Mouse (Mus musculus): ENCODE results near the gene 4930467E23Rik. TPM values are rescaled to one million over a fixed set of nuclear protein-coding genes. Genes with fewer than 3 reads are reported as not detected.
"Not testable (repeated sequence)": the region's sequence is repeated elsewhere in the genome, so short reads cannot be mapped to it uniquely, and the experiment has no call there.

4930467E23Rik gene
- polyA plus RNA-seq, 1 experiment from 2014 or later: not detected

- ATAC-seq (ENCODE audit: insufficient read depth): peak; percentile 47
- H3K9me3 ChIP-seq (replicated peaks); H3K27me3 ChIP-seq; H3K4me1 ChIP-seq (replicated peaks); H3K36me3 ChIP-seq (replicated peaks); H3K9ac ChIP-seq; H3K4me3 ChIP-seq (replicated peaks); H3K4me2 ChIP-seq; H3K27ac ChIP-seq (replicated peaks): not testable (repeated sequence)
- 30% methylated on average over 13 of the region's 13 CpGs for WGBS (ENCODE audit: insufficient replicate concordance)
These were observed 26.2 kb upstream of the 4930467E23Rik start for GRCm38 (mm10) chr8:19702972-19703709.

GRCm38 (mm10) chr8:19703906-19704305 is 25.5 kb upstream of the 4930467E23Rik start:
- H3K9me3 ChIP-seq (replicated peaks); H3K27me3 ChIP-seq; H3K27ac ChIP-seq (replicated peaks); H3K4me3 ChIP-seq (replicated peaks); ATAC-seq (ENCODE audit: insufficient read depth); H3K4me1 ChIP-seq (replicated peaks); H3K4me2 ChIP-seq; H3K9ac ChIP-seq; H3K36me3 ChIP-seq (replicated peaks): not testable (repeated sequence)

GRCm38 (mm10) chr8:19704441-19705215 is 24.7 kb upstream of the 4930467E23Rik start:
- H3K4me3 ChIP-seq (replicated peaks); H3K9ac ChIP-seq; H3K9me3 ChIP-seq (replicated peaks); ATAC-seq (ENCODE audit: insufficient read depth); H3K36me3 ChIP-seq (replicated peaks); H3K4me1 ChIP-seq (replicated peaks); H3K4me2 ChIP-seq; H3K27ac ChIP-seq (replicated peaks); H3K27me3 ChIP-seq: not testable (repeated sequence)
- 26% methylated on average over 4 of the region's 4 CpGs for WGBS (ENCODE audit: insufficient replicate concordance)

GRCm38 (mm10) chr8:19705216-19705600 is 24.2 kb upstream of the 4930467E23Rik start:
- H3K9me3 ChIP-seq (replicated peaks); H3K27ac ChIP-seq (replicated peaks); H3K4me2 ChIP-seq; H3K27me3 ChIP-seq; H3K4me3 ChIP-seq (replicated peaks); H3K36me3 ChIP-seq (replicated peaks); H3K9ac ChIP-seq; H3K4me1 ChIP-seq (replicated peaks); ATAC-seq (ENCODE audit: insufficient read depth): not testable (repeated sequence)
- 63% methylated on average over 9 of the region's 9 CpGs for WGBS (ENCODE audit: insufficient replicate concordance)

- H3K9me3 ChIP-seq (replicated peaks); H3K9ac ChIP-seq; H3K27me3 ChIP-seq; H3K4me2 ChIP-seq; ATAC-seq (ENCODE audit: insufficient read depth); H3K4me3 ChIP-seq (replicated peaks); H3K27ac ChIP-seq (replicated peaks); H3K36me3 ChIP-seq (replicated peaks); H3K4me1 ChIP-seq (replicated peaks): not testable (repeated sequence)
- WGBS (ENCODE audit: insufficient replicate concordance): 57% methylated on average over 4 of the region's 4 CpGs
These were observed 23.2 kb upstream of the 4930467E23Rik start for GRCm38 (mm10) chr8:19706101-19706725.

GRCm38 (mm10) chr8:19706918-19707760 is 22.2 kb upstream of the 4930467E23Rik start:
- H3K27me3 ChIP-seq; H3K9me3 ChIP-seq (replicated peaks); ATAC-seq (ENCODE audit: insufficient read depth); H3K4me3 ChIP-seq (replicated peaks); H3K4me1 ChIP-seq (replicated peaks); H3K4me2 ChIP-seq; H3K9ac ChIP-seq; H3K27ac ChIP-seq (replicated peaks); H3K36me3 ChIP-seq (replicated peaks): not testable (repeated sequence)
- 49% methylated on average over 7 of the region's 7 CpGs for WGBS (ENCODE audit: insufficient replicate concordance)

GRCm38 (mm10) chr8:19707761-19708443 is 21.5 kb upstream of the 4930467E23Rik start:
- H3K4me1 ChIP-seq (replicated peaks); H3K9ac ChIP-seq; H3K4me2 ChIP-seq; H3K36me3 ChIP-seq (replicated peaks); H3K27me3 ChIP-seq; H3K27ac ChIP-seq (replicated peaks); ATAC-seq (ENCODE audit: insufficient read depth); H3K4me3 ChIP-seq (replicated peaks); H3K9me3 ChIP-seq (replicated peaks): not testable (repeated sequence)
- WGBS (ENCODE audit: insufficient replicate concordance): 67% methylated on average over 13 of the region's 15 CpGs

- H3K4me1 ChIP-seq (replicated peaks); H3K9ac ChIP-seq; H3K27ac ChIP-seq (replicated peaks); H3K27me3 ChIP-seq; H3K4me3 ChIP-seq (replicated peaks); H3K4me2 ChIP-seq; ATAC-seq (ENCODE audit: insufficient read depth); H3K9me3 ChIP-seq (replicated peaks); H3K36me3 ChIP-seq (replicated peaks): not testable (repeated sequence)
These were observed 20.4 kb upstream of the 4930467E23Rik start for GRCm38 (mm10) chr8:19708976-19709375.

- not testable (repeated sequence) for H3K4me3 ChIP-seq (replicated peaks); H3K27ac ChIP-seq (replicated peaks); H3K4me2 ChIP-seq; ATAC-seq (ENCODE audit: insufficient read depth); H3K4me1 ChIP-seq (replicated peaks); H3K27me3 ChIP-seq; H3K36me3 ChIP-seq (replicated peaks); H3K9me3 ChIP-seq (replicated peaks); H3K9ac ChIP-seq
- WGBS (ENCODE audit: insufficient replicate concordance): 71% methylated on average over 4 of the region's 4 CpGs
These were observed 19.9 kb upstream of the 4930467E23Rik start for GRCm38 (mm10) chr8:19709488-19709887.

- 59% methylated on average over 9 of the region's 9 CpGs for WGBS (ENCODE audit: insufficient replicate concordance)
- 0 out of 2 replicates have a peak, but pooled peaks have one; percentile 31 for ATAC-seq (ENCODE audit: insufficient read depth)
These were observed 18.1 kb upstream of the 4930467E23Rik start for GRCm38 (mm10) chr8:19711171-19711860.

More at GRCm38 (mm10) chr8:19711171-19711860, 18.1 kb upstream of the 4930467E23Rik start:
- H3K4me3 ChIP-seq (replicated peaks); H3K9me3 ChIP-seq (replicated peaks); H3K4me1 ChIP-seq (replicated peaks); H3K9ac ChIP-seq; H3K36me3 ChIP-seq (replicated peaks); H3K4me2 ChIP-seq; H3K27me3 ChIP-seq; H3K27ac ChIP-seq (replicated peaks): not testable (repeated sequence)
